Mouse (Mus musculus) liver, embryonic 14 days (tissue): ENCODE results near the gene Sem1. TPM values are rescaled to one million over a fixed set of nuclear protein-coding genes. Genes with fewer than 3 reads are reported as not detected.

ENCODE experiments used
- polyA plus RNA-seq: library from polyadenylated mRNA; depleted of rRNA; stranded (reverse); fragments of >200 nt; gene quantifications from 2 replicates; pipeline ENCODE4 v1.2.3, GENCODE M21; 2012; rRNA removed

The Sem1 gene
- polyA plus RNA-seq, result 65.0 and 66.0 TPM in 2 replicates

DNA sequence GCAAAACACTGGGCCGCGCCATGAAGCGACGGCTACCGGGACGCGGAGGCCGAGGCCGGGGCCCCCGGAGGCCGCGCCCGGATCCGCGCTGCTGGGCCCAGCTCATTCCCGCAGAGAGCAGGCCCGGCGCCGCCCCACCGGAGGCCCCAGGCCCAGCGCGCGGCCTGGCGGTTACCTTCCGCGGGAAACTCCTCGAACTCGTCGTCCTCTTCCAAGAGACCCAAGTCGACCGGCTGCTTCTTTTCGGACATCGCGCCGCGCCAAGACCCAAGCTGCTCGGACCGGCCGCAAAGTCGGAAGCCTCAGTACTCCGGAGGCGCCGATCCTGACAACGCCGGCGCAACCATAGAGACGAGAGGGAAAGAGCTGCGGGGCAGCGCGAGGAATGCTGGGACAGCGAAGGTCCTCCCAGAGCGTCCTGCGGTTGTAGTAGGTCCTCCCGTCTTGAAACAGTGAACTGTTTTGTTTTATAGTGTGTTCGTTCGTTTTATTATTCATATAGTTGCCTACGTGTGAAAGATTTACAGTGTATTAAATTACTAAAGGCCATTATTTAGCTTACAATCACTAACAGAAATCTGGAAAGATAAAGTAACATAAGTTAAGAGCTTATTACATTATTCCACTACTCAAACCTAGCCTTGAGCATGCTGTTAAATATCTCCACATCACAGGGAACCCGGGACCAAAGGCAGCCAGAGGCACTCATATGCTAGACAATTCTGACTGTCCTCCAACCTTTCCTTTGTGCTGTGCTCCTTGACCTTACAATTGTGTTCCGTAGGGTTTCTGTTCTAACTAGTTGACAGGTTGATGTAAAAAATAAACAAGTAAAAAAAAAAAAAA is at the start of gene Sem1:
Gene Sem1, minus strand, starts transcription at position 360 of the 846 bp plus-strand sequence.

